Mouse (Mus musculus) brain, embryonic 18.5 days (tissue): ENCODE data around the gene Chac2.
"Not testable (repeated sequence)": the region's sequence is repeated elsewhere in the genome, so short reads cannot be mapped to it uniquely, and the experiment has no call there.

Experiments used
- DNase-seq: peaks from one replicate; pipeline ENCODE4 v3.0.0-alpha.2; 2012; ENCODE audit warnings: low read depth, low spot score

The Chac2 gene

DNA sequence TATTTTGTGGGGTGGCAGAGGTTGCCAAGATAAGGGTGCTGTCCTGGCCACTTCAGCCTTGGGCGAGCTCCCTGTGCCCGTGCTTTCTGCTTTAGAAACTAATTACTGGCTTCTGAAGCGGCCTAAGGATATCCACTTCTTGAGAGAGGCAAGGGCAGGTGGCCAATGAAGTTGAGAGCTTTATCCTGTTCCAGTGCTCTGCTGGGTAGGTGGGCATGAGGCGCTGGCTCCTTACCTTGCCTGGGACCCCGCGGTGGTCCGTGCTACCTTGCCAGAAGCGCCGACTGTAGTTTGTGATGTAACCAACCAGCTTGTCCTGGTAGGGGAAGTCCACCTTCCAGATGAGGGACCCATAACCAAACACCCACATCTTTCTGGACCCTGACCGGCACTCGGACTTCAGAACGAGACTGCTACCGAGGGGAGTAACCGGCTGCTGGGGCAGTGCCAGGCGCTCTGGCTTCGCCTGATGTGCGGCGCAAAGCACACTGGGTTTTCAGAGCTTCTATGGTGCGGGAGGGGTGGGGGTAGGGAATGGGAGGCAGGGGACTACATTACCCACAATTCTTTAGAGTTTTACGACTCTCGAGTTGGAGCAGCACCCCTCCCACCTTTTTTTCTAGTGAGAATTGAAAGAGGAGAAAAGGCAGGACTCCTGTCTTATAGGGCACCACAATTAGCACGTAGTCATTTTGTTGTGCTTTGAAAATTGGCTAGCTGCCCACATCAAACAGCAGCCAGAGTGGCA is at the start of gene Chac2:
TSS of gene Chac2 (minus strand) at position 474 of the 748 bp plus-strand sequence.
- DNase-seq: peak; percentile 86

DNA sequence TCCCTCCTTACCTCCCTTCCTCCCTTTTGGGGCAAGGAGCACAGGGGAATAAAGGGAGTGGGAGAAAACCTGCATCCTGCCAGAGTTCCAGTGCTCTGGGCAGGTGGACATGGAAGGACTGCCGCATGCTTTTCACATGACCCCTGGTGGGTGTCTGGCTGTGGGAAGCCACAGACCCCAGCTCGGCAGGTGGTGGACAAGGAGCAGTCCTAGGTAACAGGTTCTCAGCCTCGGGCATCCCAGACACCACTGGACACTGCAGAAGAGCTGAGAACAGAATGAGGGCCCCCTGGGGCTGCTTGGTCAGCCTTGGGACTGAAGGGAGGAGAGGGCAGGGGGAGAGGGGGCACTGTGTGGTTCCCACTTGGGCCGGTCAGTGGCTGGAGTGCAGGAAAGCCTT is 48.8 kb upstream of the Chac2 start:
- DNase-seq: no peak

DNA sequence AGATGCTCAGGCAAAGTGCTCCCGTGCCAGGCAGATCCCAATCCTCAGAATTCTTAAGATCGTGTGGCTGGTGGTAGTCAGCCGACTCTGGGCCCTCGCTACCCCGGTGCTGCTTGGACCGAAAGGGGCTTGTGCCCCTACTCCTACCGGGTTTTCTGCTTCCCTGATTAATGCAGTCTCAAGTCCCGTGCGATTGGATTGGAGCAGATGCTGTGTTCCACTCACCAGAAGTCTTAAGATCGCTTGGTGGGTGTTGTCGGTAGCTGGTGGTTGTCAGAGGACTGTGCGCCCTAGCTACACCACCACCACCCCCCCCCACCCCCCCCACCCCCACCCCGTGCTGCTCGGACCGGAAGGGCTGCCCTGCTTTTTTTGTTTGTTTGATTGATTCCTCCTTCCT is 31.3 kb upstream of the Chac2 start:
- DNase-seq: not testable (repeated sequence)

DNA sequence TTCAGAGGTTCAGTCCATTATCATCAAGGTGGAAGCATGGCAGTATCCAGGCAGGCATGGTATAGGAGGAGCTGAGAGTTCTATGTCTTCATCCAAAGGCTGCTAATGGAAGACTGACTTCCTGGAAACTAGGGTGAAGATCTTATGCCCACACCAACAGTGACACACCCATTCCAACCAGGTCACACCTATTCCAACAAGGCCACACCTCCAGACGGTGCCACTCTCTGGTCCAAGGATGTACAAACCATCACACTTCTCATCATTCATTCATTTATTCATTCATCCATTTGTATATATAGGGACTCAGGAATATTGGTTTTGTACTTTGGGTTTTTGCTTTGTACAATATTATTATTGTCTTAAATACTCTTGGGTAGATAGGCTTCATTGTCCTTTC is 23.5 kb upstream of the Chac2 start:
- not testable (repeated sequence) for DNase-seq

DNA sequence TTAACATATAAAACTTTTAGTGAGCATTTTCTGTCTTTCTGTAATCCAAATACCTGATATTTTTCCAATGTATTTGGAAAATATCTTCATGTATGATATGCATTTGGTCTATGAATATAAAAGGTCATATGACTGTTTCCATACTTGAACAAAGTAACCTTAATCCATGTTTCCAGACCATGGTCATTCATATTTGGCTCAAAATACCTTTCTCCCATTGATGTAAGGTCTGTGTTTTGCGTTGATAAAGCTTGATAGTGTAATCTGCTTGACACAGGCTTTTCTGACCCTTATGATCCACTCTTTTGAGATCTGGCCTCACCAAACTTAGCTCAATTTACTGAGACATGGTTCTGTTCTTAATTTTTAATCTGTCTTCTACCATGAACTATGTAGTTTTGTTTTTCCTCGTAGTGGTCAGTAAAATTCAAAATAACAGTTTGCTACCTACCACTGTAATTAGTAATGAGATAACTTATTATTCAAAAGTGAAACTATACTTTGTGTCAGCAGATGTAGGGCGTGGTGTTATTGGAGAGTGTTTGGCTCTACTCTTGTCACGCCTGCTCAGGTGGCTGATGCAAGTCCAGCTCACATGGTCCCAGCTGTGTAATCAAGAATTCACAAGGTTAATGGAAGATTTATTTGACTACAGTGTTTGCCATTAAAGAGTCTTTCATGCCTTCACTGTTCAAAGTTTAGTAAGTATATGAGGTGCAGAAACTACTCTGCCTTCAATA is 15.2 kb upstream of the Chac2 start:
- no peak for DNase-seq

DNA sequence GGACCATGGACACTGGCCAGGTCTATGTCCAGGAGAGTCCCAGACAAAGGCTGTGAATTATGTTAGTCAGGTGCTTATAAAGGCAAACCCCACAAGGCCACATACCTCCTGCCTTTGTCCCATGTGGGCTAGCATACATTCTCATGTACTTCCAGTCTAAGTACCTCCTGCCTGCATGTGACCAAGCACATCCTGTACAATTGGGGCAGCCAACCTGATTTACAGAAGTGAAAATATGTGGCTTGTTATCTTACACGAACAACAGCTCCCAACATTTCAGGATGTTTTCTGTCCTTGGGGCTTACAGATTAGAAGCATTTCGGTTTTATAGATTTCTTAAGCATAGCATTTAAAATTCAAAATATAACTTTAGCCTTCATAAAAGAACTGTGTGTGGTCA is 13.9 kb upstream of the Chac2 start:
- no peak for DNase-seq

DNA sequence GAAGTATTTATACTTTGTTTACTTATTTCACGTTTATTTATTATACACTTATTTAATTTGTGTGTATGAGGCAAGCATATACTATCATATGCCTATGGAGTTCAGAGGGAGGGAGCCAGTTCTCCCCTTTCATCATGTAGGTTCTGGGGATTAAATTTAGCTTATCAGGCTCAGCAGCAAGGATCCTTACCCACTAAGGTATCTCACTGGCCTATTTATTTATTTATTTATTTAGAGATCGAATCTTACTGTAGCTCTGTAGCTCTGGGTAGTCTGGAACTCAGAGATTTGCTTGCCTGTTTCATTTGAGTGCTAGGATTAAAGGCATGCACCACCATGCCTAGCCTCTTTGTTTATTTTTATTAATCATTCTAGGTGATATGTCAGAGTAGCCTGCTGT is 12.6 kb upstream of the Chac2 start:
- DNase-seq: no peak

DNA sequence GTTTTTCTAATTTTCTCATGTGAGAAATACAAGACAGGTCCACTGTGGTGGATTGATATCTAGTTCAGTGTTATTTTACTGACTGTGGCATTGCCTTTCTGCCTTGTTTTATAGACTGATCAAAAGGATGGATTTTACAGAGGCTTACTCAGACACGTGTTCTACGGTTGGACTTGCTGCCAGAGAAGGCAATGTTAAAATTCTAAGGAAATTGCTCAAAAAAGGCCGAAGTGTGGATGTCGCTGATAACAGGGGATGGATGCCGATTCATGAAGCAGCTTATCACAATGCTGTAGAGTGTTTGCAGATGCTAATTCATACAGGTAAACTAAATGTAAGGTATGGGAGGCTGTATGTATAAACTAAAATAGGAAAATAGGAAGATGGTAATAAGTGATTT is 12.0 kb upstream of the Chac2 start:
- DNase-seq: no peak

DNA sequence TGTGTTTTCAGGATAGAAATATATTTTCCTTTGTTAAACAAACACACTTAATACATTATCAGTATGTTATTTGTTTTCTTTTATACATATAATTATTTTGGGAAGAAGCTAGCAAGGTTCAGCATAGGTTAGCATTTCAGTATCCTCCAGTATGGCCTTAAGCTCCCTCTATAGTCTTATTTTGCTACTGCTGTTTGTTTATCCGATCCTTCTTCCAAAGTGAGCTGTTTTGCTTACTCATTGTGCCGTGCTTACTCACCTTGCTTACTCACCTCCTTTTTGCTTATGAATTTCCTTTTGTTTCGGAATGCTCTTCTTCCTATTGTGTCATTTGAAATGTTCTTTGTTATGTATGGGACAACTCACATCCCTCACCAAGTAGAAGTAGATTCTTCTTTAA is 10.5 kb upstream of the Chac2 start:
- DNase-seq: no peak

DNA sequence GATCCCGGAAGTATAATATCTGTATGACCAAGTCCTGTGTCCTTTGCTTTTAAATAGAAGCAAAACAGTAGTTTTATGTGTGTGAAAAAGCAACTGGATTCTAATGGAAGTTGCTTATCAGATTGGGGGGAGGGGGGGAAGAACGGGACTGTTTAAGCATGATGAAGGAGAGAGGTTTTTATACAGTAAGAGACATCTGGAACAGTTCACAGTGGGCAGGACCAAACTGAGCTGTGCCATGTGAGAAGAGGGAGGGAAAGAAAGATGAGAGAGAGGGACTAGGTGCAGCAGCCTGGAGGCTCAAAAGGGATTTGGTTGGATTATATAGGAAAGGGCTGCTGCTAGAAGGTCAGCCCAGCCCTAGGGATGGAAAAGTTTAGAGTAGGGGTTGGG is 471 bp upstream of the Chac2 start:
- DNase-seq: no peak

DNA sequence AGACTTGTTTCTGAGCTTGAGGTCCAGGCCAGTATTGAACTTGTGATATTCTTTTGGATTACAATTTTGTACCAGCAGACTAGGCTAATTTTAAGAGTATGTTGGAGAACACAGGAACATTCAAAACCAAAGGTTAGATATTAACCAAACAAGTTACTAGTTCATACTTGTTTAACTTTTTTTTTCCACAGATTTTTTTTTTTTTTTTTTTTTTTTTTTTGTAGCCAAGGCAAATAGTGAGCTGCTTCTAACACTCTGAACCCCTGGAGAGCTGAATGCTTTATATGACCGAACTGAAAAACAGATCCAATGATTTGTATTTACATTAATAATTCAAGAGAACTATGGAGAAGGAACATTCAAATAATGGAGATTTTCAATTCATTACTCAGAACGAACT is 913 bp downstream of the Chac2 start:
- DNase-seq: no peak

DNA sequence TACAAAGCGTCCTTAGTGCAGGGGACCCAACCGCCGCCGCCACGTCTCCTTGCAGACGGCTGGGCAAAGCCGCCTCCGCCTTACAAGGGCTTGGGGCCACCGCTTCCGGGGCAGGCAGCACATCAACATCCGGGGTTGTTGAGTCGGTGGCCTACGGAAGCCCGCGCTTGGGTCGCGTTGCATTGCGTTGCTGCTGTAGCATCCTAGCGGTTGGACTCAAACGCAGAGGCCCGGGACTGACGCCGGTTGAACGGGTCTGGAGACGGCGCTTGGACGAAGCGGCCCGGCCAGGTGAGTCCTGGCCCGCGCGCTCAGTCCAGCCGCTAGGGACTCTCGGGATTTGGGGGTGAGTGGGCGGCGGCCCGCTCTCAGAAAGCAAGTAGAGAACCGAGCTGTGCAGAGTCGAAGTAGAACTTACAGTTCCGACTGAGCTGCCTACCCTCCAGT is 31.8 kb downstream of the Chac2 start, which contains the start of gene Erlec1:
TSS of gene Erlec1 (minus strand) at position 57 of the 447 bp plus-strand sequence.
- DNase-seq: peak; percentile 86

DNA sequence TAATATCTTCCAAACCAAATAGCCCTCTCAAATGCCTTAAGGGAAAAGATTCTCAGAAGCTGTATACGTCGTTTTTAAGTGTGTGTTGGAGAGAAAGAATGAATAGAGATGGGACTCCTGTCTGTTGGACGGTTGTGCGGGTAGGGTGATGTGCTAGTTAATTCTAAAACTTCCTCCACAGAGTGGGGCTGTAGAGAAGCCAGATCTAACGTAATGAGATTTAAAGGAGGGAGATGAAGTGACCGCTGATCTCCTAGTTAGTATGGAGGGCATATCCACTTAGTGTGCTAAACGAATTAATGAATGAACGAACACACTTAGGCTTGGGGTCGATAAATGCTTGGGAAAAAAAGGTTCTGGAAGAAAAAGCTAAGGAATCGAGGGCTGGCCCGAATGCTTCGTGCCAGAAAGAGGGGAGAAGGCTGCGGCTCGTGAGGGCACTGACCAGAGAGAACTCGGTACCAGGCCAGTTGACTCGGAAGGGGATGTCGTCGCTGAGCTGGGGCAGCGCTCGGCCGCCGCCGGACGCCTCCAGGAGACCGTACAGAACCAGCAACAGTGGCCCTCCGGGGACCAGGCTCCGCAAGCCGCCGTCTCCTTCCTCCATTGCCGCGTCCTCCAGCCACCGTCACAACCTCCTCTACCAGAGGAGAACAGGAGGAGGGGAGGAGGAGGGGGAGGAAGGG is 32.5 kb downstream of the Chac2 start:
- DNase-seq: peak; percentile 3

DNA sequence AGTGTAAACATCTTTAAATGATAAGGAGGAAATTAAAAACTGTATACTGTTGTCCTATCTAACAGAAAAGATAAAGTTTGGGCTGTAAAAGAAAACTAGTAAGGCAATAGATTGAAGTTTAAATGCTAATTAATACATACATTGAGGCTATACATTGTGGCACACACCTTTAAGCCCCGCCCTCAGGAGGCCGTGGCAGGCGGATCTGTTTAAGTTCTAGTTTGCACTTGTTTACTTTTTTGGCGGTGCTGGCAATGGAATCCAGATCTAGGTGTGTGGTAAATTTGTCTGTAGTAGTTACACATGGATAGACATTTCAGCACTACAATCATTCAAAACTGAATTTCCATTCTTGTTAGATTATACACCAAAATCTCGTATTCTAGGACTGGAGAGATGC is 33.3 kb downstream of the Chac2 start:
- DNase-seq: no peak

DNA sequence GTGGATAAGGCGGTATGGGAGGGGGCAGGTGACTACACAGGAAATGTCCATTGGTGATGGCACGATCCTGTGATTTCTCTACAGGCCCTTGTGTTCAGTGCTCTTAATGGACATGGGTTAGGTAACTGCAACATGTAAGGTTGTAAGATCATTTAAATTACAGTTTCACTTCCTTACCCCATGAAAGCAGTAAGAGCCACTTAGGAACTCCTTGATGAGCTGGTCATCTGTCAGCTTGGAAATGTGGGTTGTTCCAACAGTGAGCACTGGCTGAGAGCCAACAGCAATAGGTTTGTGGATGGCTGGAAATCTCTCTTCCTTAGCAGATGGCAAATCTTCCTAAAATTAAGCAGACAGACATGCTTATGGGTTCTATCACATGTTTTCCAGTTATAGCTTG is 42.6 kb downstream of the Chac2 start:
- DNase-seq: no peak

DNA sequence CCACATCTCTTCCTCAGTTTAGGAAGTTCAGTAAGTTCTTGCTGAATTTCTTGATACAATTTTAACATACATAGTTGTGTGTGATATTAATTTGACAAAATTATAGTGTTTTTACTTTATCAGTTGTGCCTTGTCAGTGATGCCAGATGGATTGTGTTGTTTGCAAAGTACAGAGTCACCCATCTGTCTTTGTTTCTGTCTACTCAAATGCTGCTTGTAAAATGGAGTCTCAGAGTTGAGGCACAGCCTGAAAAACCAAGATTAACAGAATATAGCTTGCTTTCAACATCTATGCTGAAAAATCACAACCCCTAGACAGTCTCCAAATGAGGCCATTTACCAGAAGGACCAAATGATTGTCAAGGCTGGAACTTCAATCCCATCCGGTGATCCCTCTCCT is 57.7 kb downstream of the Chac2 start:
- DNase-seq: no peak

DNA sequence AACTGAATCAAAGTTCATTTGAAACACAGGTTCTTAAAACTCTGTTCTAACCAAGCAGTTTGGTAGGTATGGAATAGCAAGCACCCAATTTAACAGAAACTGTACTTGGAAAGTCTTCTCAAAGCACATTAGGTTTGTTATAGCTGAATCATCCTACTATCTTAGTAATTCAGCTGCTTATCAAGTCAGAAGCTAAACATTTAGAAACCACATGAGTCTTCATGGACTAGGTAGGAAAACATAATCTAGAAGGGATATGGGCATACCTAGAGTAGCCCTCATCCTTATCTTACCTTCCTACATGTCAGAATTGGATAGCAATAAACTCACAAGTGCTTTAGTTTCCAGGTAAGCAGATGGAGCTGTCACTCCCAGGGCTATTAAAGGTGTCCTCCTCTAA is 58.1 kb downstream of the Chac2 start:
- DNase-seq: no peak
